Mouse (Mus musculus) liver, postnatal 0 days (tissue): Measurements from ENCODE around the gene Hoxd11. TPM values are rescaled to one million over a fixed set of nuclear protein-coding genes. Genes with fewer than 3 reads are reported as not detected.
A peak's percentile ranks its signal among the peaks of the same experiment; 100 is the strongest.

ENCODE experiments used
- ATAC-seq: fragments of 200-750 bp; cut with Nextera tagmentation; 2 replicates; pipeline ENCODE4 v1.8.0; 2017; ENCODE audit warnings: mild to moderate bottlenecking, moderate library complexity
- DNase-seq: peaks from one replicate; pipeline ENCODE4 v3.0.0-alpha.2; 2016
- H3K27ac ChIP-seq: fragments of 300-500 bp; sonication (generic); 2 replicates; pipeline ENCODE4 v1.5.1; 2014; ENCODE audit warnings: antibody characterized with exemption, moderate library complexity, mild to moderate bottlenecking, low read depth
- H3K27me3 ChIP-seq: fragments of 300-500 bp; sonication (generic); 2 replicates; pipeline ENCODE4 v1.6.1; 2014; ENCODE audit warnings: low read length, control low read depth, mixed read lengths; ENCODE audit not compliant: insufficient read depth
- H3K36me3 ChIP-seq: fragments of 300-500 bp; sonication (generic); replicated peaks from 2 replicates; pipeline ENCODE4 v1.6.1; 2014; ENCODE audit warnings: mild to moderate bottlenecking, control low read depth, low read length, moderate library complexity, mixed read lengths; ENCODE audit not compliant: insufficient read depth
- H3K4me1 ChIP-seq: fragments of 300-500 bp; sonication (generic); 2 replicates; pipeline ENCODE4 v1.6.1; 2014; ENCODE audit warnings: antibody characterized with exemption, mild to moderate bottlenecking, control low read depth; ENCODE audit not compliant: insufficient read depth
- H3K4me2 ChIP-seq: fragments of 300-500 bp; sonication (generic); 2 replicates; pipeline ENCODE4 v1.6.1; 2014; ENCODE audit warnings: low read depth, mild to moderate bottlenecking, low read length, moderate library complexity, mixed read lengths
- H3K4me3 ChIP-seq: fragments of 300-500 bp; sonication (generic); 2 replicates; pipeline ENCODE4 v1.5.1; 2014; ENCODE audit warnings: low read depth, low read length
- H3K9ac ChIP-seq: fragments of 300-500 bp; sonication (generic); replicated peaks from 2 replicates; pipeline ENCODE4 v1.6.1; 2014; ENCODE audit warnings: mild to moderate bottlenecking, moderate library complexity
- H3K9me3 ChIP-seq: fragments of 300-500 bp; sonication (generic); 2 replicates; pipeline ENCODE4 v1.6.1; 2016; ENCODE audit warnings: mild to moderate bottlenecking, control low read depth, low read length, mixed read lengths
- CTCF ChIP-seq: sonication (generic); IDR thresholded peaks from 2 replicates; pipeline ENCODE4 v1.5.1; 2016; ENCODE audit warnings: antibody characterized with exemption, low read depth
- EP300 ChIP-seq: IDR thresholded peaks from 2 replicates; pipeline ENCODE4 v1.6.1; 2016; ENCODE audit warnings: antibody characterized with exemption, low read depth, mild to moderate bottlenecking
- WGBS: fragments of 180-500 bp; shearing (Covaris S2); extraction: QIAGEN DNeasy Blood & Tissue Kit; methylation state at CpG from one replicate; pipeline ENCODE4 v1.1.7; 2014; ENCODE audit not compliant: insufficient replicate concordance; 5-methylcytosine and 5-hydroxymethylcytosine counted together
- polyA plus RNA-seq: library from polyadenylated mRNA; unstranded; fragments of >200 nt; fragmentation: Nextera tagmentation; extraction: Ambion mirVana; gene quantifications from 2 replicates; pipeline ENCODE4 v1.2.1, GENCODE M21; 2015

The Hoxd11 gene
- polyA plus RNA-seq, 1 experiment from 2014 or later, result not detected

- H3K4me2 ChIP-seq, result no peak overlapping the region
- no peak overlapping the region for H3K4me3 ChIP-seq
- H3K27ac ChIP-seq, result no peak overlapping the region
- peaks cover 7% of the 10 kb centered on the region for H3K4me1 ChIP-seq
- peak; percentile 52 for DNase-seq
- peaks cover 98% of the 10 kb centered on the region for H3K27me3 ChIP-seq
- ATAC-seq, result no peak
- no peak overlapping the region for H3K9ac ChIP-seq
- H3K36me3 ChIP-seq, result no peaks in the 10 kb centered on the region
- H3K9me3 ChIP-seq, result no peaks in the 10 kb centered on the region
- TF ChIP-seq EP300 (no peak), CTCF (peak; percentile 47)
- 4% methylated on average over 14 of the region's 14 CpGs for WGBS
Measured at GRCm38 (mm10) chr2:74661685-74662084, 17.7 kb upstream of the Hoxd11 start.

- Histone ChIP-seq H3K9ac (no peak overlapping the region), H3K4me2 (no peak overlapping the region), H3K4me3 (no peak overlapping the region), H3K4me1 (peaks cover 4% of the 10 kb centered on the region), H3K9me3 (no peaks in the 10 kb centered on the region), H3K27ac (no peak overlapping the region), H3K27me3 (peaks cover 96% of the 10 kb centered on the region), H3K36me3 (no peaks in the 10 kb centered on the region)
- TF ChIP-seq EP300 (no peak), CTCF (peak; percentile 63)
- ATAC-seq, result no peak
- WGBS, result 4% methylated on average over 18 of the region's 18 CpGs
- no peak for DNase-seq
Measured at GRCm38 (mm10) chr2:74663291-74663925, 15.9 kb upstream of the Hoxd11 start.

GRCm38 (mm10) chr2:74666411-74666810, 12.9 kb upstream of the Hoxd11 start:
- WGBS, result 2% methylated on average over 7 of the region's 7 CpGs
- H3K9ac ChIP-seq, result no peak overlapping the region
- ATAC-seq (no peak), DNase-seq (no peak)
- H3K4me3 ChIP-seq, result no peak overlapping the region
- TF ChIP-seq EP300 (no peak), CTCF (no peak)
- no peak overlapping the region for H3K27ac ChIP-seq
- H3K9me3 ChIP-seq, result no peaks in the 10 kb centered on the region
- H3K4me2 ChIP-seq, result no peak overlapping the region
- H3K36me3 ChIP-seq, result no peaks in the 10 kb centered on the region
- H3K27me3 ChIP-seq, result peaks cover 97% of the 10 kb centered on the region
- H3K4me1 ChIP-seq, result peaks cover 7% of the 10 kb centered on the region

GRCm38 (mm10) chr2:74667191-74667841, 12.0 kb upstream of the Hoxd11 start:
- no peak for TF ChIP-seq EP300
- no peak for TF ChIP-seq CTCF
- Histone ChIP-seq H3K27me3 (peaks cover 97% of the 10 kb centered on the region), H3K36me3 (no peaks in the 10 kb centered on the region), H3K4me1 (peaks cover 7% of the 10 kb centered on the region), H3K4me2 (no peak overlapping the region), H3K4me3 (no peak overlapping the region), H3K9me3 (no peaks in the 10 kb centered on the region), H3K27ac (no peak overlapping the region), H3K9ac (no peak overlapping the region)
- ATAC-seq (no peak), DNase-seq (no peak)
- 4% methylated on average over 36 of the region's 36 CpGs for WGBS

- no peak for DNase-seq
- peaks cover 97% of the 10 kb centered on the region for H3K27me3 ChIP-seq
Measured at GRCm38 (mm10) chr2:74667842-74668357, 11.5 kb upstream of the Hoxd11 start, which contains the start of gene Hoxd13. Gene Hoxd13, plus strand, starts transcription at chr2:74668310.

More at GRCm38 (mm10) chr2:74667842-74668357, 11.5 kb upstream of the Hoxd11 start, which contains the start of gene Hoxd13:
- Histone ChIP-seq H3K4me1 (peaks cover 7% of the 10 kb centered on the region), H3K36me3 (no peaks in the 10 kb centered on the region), H3K9ac (no peak within 1 kb of the TSS), H3K9me3 (no peaks in the 10 kb centered on the region), H3K4me3 (peak within 1 kb of the TSS; percentile 40), H3K27ac (no peak within 1 kb of the TSS), H3K4me2 (peak within 1 kb of the TSS; percentile 64)
- TF ChIP-seq CTCF (no peak), EP300 (no peak)
- ATAC-seq, result no peak
- WGBS, result 7% methylated on average over 22 of the region's 51 CpGs
